18 mouse cellular contexts compared by ENCODE assay signal in the genomic region with DNA sequence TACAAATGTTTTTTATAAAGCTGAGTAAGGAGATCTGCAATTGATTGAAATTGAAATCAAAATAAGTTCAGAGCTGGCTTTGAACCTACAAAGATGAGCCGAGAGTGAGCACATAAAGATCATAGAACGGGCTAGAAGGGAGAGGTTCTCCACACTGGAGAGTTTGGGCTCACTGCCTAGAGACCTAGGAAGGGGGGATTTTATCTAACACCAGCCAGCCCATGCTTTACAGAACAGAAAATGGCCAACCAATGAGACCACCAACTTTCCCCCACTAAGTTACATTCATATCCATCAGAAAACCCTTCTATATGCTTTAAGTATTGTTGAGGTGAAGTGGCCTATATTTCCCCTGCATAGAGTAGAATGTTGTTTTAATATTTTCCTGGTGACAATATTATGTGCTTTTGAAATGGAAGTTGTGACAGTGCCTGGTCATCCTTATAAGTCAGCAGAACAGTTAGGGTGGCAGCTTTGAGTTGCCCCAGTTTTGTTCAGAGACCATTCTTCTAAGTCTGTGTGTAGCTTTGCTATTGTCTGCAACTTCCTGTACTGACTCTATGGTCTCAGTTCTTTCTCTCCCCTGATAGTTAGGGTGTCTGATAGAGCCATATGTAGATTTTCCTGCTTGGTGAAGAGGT.
"Had no signal": no experiment of that assay in that cellular context is flagged by ENCODE, and none has a peak within 500 bp of the region (broad histone marks: within the 10 kb centered on the region; RNA-seq: fewer than 3 reads in every experiment).

No protein-coding gene starts in this region.

- H3K4me1 ChIP-seq: midbrain, embryonic 13.5 days; midbrain, embryonic 15.5 days; neural tube, embryonic 13.5 days; neural tube, embryonic 15.5 days; stomach, embryonic 15.5 days had no signal

- DNase-seq: lung, adult 18-20 months; lung, embryonic 14.5 days; lung, postnatal 10 days; lung, postnatal 4 days; right cerebral cortex, postnatal 14 days; thymus, adult 2 months; thymus, postnatal 14 days; thymus, postnatal 4 days had no signal

- H3K27ac ChIP-seq: liver, embryonic 12.5 days; liver, embryonic 14.5 days; midbrain, embryonic 13.5 days; midbrain, embryonic 15.5 days; neural tube, embryonic 13.5 days; neural tube, embryonic 15.5 days; stomach, embryonic 15.5 days; stomach, postnatal 0 days had no signal

- H3K4me2 ChIP-seq: liver, embryonic 12.5 days; lung, embryonic 14.5 days; midbrain, embryonic 11.5 days; midbrain, embryonic 13.5 days; midbrain, embryonic 15.5 days; neural tube, embryonic 13.5 days; neural tube, embryonic 15.5 days; stomach, embryonic 15.5 days had no signal

- H3K36me3 ChIP-seq: liver, embryonic 12.5 days; midbrain, embryonic 13.5 days; midbrain, embryonic 15.5 days; neural tube, embryonic 13.5 days; neural tube, embryonic 15.5 days; stomach, embryonic 15.5 days had no signal

- H3K27me3 ChIP-seq: liver, embryonic 12.5 days; megakaryocyte, embryonic 14.5 days; midbrain, embryonic 13.5 days; midbrain, embryonic 15.5 days; neural tube, embryonic 13.5 days; neural tube, embryonic 15.5 days; stomach, embryonic 15.5 days had no signal

- H3K9ac ChIP-seq: liver, embryonic 12.5 days; liver, embryonic 14.5 days; lung, embryonic 14.5 days; midbrain, embryonic 13.5 days; midbrain, embryonic 15.5 days; neural tube, embryonic 13.5 days; neural tube, embryonic 15.5 days; stomach, embryonic 15.5 days had no signal

- H3K4me3 ChIP-seq: liver, embryonic 12.5 days; megakaryocyte, embryonic 14.5 days; midbrain, embryonic 13.5 days; midbrain, embryonic 15.5 days; neural tube, embryonic 13.5 days; neural tube, embryonic 15.5 days; stomach, embryonic 15.5 days had no signal

- H3K9me3 ChIP-seq: liver, embryonic 12.5 days; megakaryocyte, embryonic 14.5 days; midbrain, embryonic 13.5 days; midbrain, embryonic 15.5 days; neural tube, embryonic 13.5 days; neural tube, embryonic 15.5 days; stomach, embryonic 15.5 days had no signal
